Mouse (Mus musculus): ENCODE results near the gene Asb2. TPM values are rescaled to one million over a fixed set of nuclear protein-coding genes. Genes with fewer than 3 reads are reported as not detected.

Gene Asb2
- total RNA-seq, 4 experiments from 2014 or later, result 4.2 to 7.1 (median 4.7) TPM

- DNase-seq (ENCODE audit: low spot score in 2 of 2), result no peak
These were observed 82.1 kb downstream of the Asb2 start for GRCm38 (mm10) chr12:103273732-103274131.

GRCm38 (mm10) chr12:103273051-103273450 is 82.8 kb downstream of the Asb2 start:
- peak in 1 of 2 experiments; percentile 36 for DNase-seq (ENCODE audit: low spot score in 2 of 2)

DNA sequence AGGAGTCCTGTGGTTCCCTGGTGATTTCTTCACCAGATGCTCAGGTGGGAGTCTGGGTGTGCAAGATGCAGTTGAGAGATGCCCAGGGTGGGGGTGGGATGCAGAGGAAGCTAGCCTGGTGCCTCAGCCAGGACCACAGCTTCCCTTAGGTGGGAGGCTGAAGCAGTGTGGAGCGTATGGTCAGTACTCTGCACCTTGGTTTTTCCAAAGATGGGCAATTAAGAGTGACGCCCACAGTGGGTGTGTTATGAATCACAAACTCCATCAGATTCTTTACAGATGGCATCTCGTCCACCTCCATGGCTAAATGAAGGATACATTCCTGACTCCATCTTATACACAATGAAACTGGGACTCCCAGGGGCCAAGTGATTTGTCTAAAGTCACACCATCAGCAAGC is 83.6 kb downstream of the Asb2 start:
- DNase-seq (ENCODE audit: low spot score in 2 of 2), result peak in 1 of 2 experiments; percentile 56

Other genes starting within 250 kb of the Asb2 start
- gene Prima1, start 113.9 kb downstream of the Asb2 start, total RNA-seq (2022), result 10 to 100 TPM; 14.3 to 15.5 (median 14.9) TPM
- gene Fam181a, start 45.0 kb downstream of the Asb2 start, total RNA-seq (2022), result 1 to 10 TPM; 1.9 to 4.9 (median 3.1) TPM
- gene Otub2, start 32.7 kb upstream of the Asb2 start, total RNA-seq (2022), result 10 to 100 TPM; 17.2 to 21.0 (median 18.4) TPM
- 1 to 10 TPM; 3.4 to 5.0 (median 4.2) TPM for gene 9330161L09Rik, start 51.8 kb upstream of the Asb2 start, total RNA-seq (2022)
- gene Ddx24, start 69.8 kb upstream of the Asb2 start, total RNA-seq (2022), result 100 to 1,000 TPM; 253 to 278 (median 258) TPM
- 100 to 1,000 TPM in 2 of 4 experiments, 10 to 100 TPM in 2; 75.6 to 125 (median 90.7) TPM for gene Ifi27, start 78.2 kb upstream of the Asb2 start, total RNA-seq (2022)
- gene Ifi27l2a, start 87.7 kb upstream of the Asb2 start, total RNA-seq (2022), result 10 to 100 TPM in 1 of 4 experiments, 1 to 10 TPM in 3; 1.3 to 12.1 (median 5.3) TPM
- not detected for gene Ifi27l2b, start 101.2 kb upstream of the Asb2 start, total RNA-seq (2022)
- gene Ppp4r4, start 176.3 kb upstream of the Asb2 start, total RNA-seq (2022), result 10 to 100 TPM; 24.7 to 31.9 (median 29.3) TPM

All from left cerebral cortex, adult 8-10 months (tissue).